Mouse (Mus musculus) c-Kit-positive CD71-negative TER-119-negative erythroid progenitor cells, embryonic 14.5 days (primary cell): ENCODE measurements at regions not wholly inside any gene's neighbourhood (a gene's known extent, or its start where the extent isn't known, plus 50 kb on each side); places are given as distances from the start of the nearest gene placed in this dataset.

ENCODE experiments used
- DNase-seq: peaks from one replicate; pipeline ENCODE4 v3.0.0-alpha.2; 2013; ENCODE audit warnings: low read depth

- no peak for DNase-seq
Measured at GRCm38 (mm10) chr10:44821666-44822065, 245.3 kb upstream of the Prep start.

- no peak for DNase-seq
Measured at GRCm38 (mm10) chr10:44820379-44820778, 246.6 kb upstream of the Prep start.

- no peak for DNase-seq
Measured at GRCm38 (mm10) chr10:44819361-44819760, 247.6 kb upstream of the Prep start.

GRCm38 (mm10) chr10:44818615-44819014, 248.4 kb upstream of the Prep start:
- DNase-seq = peak; percentile 10

GRCm38 (mm10) chr10:44796205-44796604, 267.9 kb upstream of the Prdm1 start:
- no peak for DNase-seq

- DNase-seq = no peak
Measured at GRCm38 (mm10) chr10:44785386-44785785, 257.1 kb upstream of the Prdm1 start.

- no peak for DNase-seq
Measured at GRCm38 (mm10) chr10:44780381-44780958, 252.2 kb upstream of the Prdm1 start.

- no peak for DNase-seq
Measured at GRCm38 (mm10) chr10:44779568-44780207, 251.4 kb upstream of the Prdm1 start.

GRCm38 (mm10) chr10:44777214-44777613, 248.9 kb upstream of the Prdm1 start:
- no peak for DNase-seq

GRCm38 (mm10) chr10:44776175-44776574, 247.9 kb upstream of the Prdm1 start:
- no peak for DNase-seq

GRCm38 (mm10) chr10:44765527-44765926, 237.2 kb upstream of the Prdm1 start:
- no peak for DNase-seq

- no peak for DNase-seq
Measured at GRCm38 (mm10) chr10:44763102-44763501, 234.8 kb upstream of the Prdm1 start.

GRCm38 (mm10) chr10:44762068-44762467, 233.8 kb upstream of the Prdm1 start:
- DNase-seq = peak; percentile 14

- no peak for DNase-seq
Measured at GRCm38 (mm10) chr10:44761324-44761723, 233.0 kb upstream of the Prdm1 start.

GRCm38 (mm10) chr10:44755355-44755957, 227.2 kb upstream of the Prdm1 start:
- no peak for DNase-seq

- DNase-seq = no peak
Measured at GRCm38 (mm10) chr10:44754930-44755329, 226.6 kb upstream of the Prdm1 start.

- no peak for DNase-seq
Measured at GRCm38 (mm10) chr10:44752719-44753390, 224.6 kb upstream of the Prdm1 start.

GRCm38 (mm10) chr10:44751061-44751460, 222.8 kb upstream of the Prdm1 start:
- DNase-seq = no peak

GRCm38 (mm10) chr10:44749206-44749605, 220.9 kb upstream of the Prdm1 start:
- DNase-seq = no peak

GRCm38 (mm10) chr10:44747419-44747818, 219.1 kb upstream of the Prdm1 start:
- DNase-seq = no peak

GRCm38 (mm10) chr10:44744221-44744620, 215.9 kb upstream of the Prdm1 start:
- DNase-seq = no peak

- no peak for DNase-seq
Measured at GRCm38 (mm10) chr10:44733641-44734040, 205.3 kb upstream of the Prdm1 start.

- no peak for DNase-seq
Measured at GRCm38 (mm10) chr10:44730721-44731120, 202.4 kb upstream of the Prdm1 start.
